Mouse (Mus musculus) thymus, adult 2 months (tissue): ENCODE results near the gene Plppr1.

Source experiments
- CTCF ChIP-seq: fragments of 200-500 bp; IDR thresholded peaks from 2 replicates; pipeline ENCODE4 v1.5.1; 2012; ENCODE audit warnings: mild to moderate bottlenecking, control low read depth, low read length, moderate library complexity, borderline replicate concordance; ENCODE audit not compliant: control insufficient read depth, poor library complexity, insufficient read depth; ENCODE audit errors: extremely low read depth
- POLR2A ChIP-seq: fragments of 200-500 bp; IDR thresholded peaks from 2 replicates; pipeline ENCODE4 v1.6.1; 2012; ENCODE audit warnings: mild to moderate bottlenecking, low read length, control low read depth, moderate library complexity; ENCODE audit not compliant: control insufficient read depth, poor library complexity, insufficient read depth; ENCODE audit errors: extremely low read depth

GRCm38 (mm10) chr4:49244791-49245190 lies 185.7 kb downstream of the Plppr1 start:
- TF ChIP-seq POLR2A, result no peak
- TF ChIP-seq CTCF, result no peak
